ENCODE assay signal across 8 mouse cellular contexts in the genomic region with DNA sequence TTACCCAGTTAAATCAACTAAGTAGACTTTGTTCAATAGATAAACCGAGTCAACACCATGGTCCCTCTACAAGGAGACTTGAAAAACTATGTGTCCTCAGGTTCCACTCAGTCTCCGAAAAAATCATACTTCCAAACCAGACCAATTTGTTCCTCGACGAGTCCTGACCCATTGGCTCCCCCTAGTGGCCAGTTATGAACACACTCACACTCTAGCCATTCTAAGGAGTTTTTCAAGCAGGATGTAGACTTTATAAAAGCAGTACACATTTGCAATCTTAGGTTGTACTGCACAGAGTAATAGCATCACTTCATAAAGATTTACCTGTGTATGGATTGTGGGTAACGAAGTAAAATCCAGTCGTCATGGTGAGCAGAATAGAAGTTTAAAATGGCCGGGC.
DNase-seq lines count a peak whose midpoint lies in the region; ATAC-seq and TF ChIP-seq lines count a peak whose summit lies in the region.

No protein-coding gene starts in this region.

- TF ChIP-seq EP300 in stomach, postnatal 0 days (optimal IDR thresholded peaks at IDR 0.05), result no peak

- intact Hi-C loops in gastrocnemius, postnatal 14 days (cut with DNase I; ENCODE audit: low total_unique reads), result loop anchor here (10.0 kb wide), 1 partner anchor 310 kb away; no protein-coding TSS in a partner anchor

- H3K27me3 ChIP-seq in forebrain, embryonic 14.5 days (replicated peaks; ENCODE audit: control insufficient read depth, insufficient read depth, low read length), result no peaks in the 10 kb centered on the region
- no peaks in the 10 kb centered on the region for H3K27me3 ChIP-seq in forebrain, embryonic 13.5 days
- no peaks in the 10 kb centered on the region for H3K27me3 ChIP-seq in stomach, postnatal 0 days (ENCODE audit: control insufficient read depth, insufficient read depth, low read length)

- ATAC-seq in forebrain, embryonic 14.5 days, result 0 out of 2 replicates have a peak, but pooled peaks have one; percentile 23
- ATAC-seq in forebrain, embryonic 13.5 days, result no peak
- ATAC-seq in megakaryocyte-erythroid progenitor cell, adult 5-6 weeks (replicated peaks; ENCODE audit: low FRiP score, low TSS enrichment, poor library complexity, severe bottlenecking), result 0 out of 2 replicates have a peak, but pooled peaks have one; percentile 50
- peak; percentile 67 for ATAC-seq in stomach, postnatal 0 days (ENCODE audit: low FRiP score, low TSS enrichment)

- H3K9ac ChIP-seq in forebrain, embryonic 14.5 days (ENCODE audit: low read length), result no peak overlapping the region
- no peak overlapping the region for H3K9ac ChIP-seq in forebrain, embryonic 13.5 days
- no peak overlapping the region for H3K9ac ChIP-seq in stomach, postnatal 0 days (ENCODE audit: low read length)

- WGBS in forebrain, embryonic 14.5 days, result 25% methylated on average over 7 of the region's 7 CpGs
- 27% methylated on average over 7 of the region's 7 CpGs for WGBS in forebrain, embryonic 13.5 days
- 16% methylated on average over 7 of the region's 7 CpGs for WGBS in stomach, postnatal 0 days

- TF ChIP-seq CTCF in stomach, postnatal 0 days (IDR thresholded peaks at IDR 0.05; ENCODE audit: low read depth), result peak; percentile 98

- no peak overlapping the region for H3K27ac ChIP-seq in forebrain, embryonic 14.5 days (ENCODE audit: low read depth, low read length)
- H3K27ac ChIP-seq in forebrain, embryonic 13.5 days, result no peak overlapping the region
- H3K27ac ChIP-seq in stomach, postnatal 0 days (replicated peaks), result no peak overlapping the region

- H3K36me3 ChIP-seq in forebrain, embryonic 14.5 days (ENCODE audit: control insufficient read depth, insufficient read depth, low read length), result no peaks in the 10 kb centered on the region
- no peaks in the 10 kb centered on the region for H3K36me3 ChIP-seq in forebrain, embryonic 13.5 days (ENCODE audit: poor library complexity, severe bottlenecking)
- no peaks in the 10 kb centered on the region for H3K36me3 ChIP-seq in stomach, postnatal 0 days (ENCODE audit: control insufficient read depth, insufficient read depth, low read length)

- no peak overlapping the region for H3K4me3 ChIP-seq in forebrain, embryonic 14.5 days (ENCODE audit: low read depth, low read length)
- H3K4me3 ChIP-seq in forebrain, embryonic 13.5 days, result no peak overlapping the region
- H3K4me3 ChIP-seq in stomach, postnatal 0 days (ENCODE audit: low read depth, low read length), result no peak overlapping the region

- H3K4me2 ChIP-seq in forebrain, embryonic 14.5 days (ENCODE audit: low read length), result no peak overlapping the region
- no peak overlapping the region for H3K4me2 ChIP-seq in forebrain, embryonic 13.5 days
- no peak overlapping the region for H3K4me2 ChIP-seq in stomach, postnatal 0 days (replicated peaks; ENCODE audit: low read depth)

- DNase-seq in forebrain, embryonic 14.5 days (ENCODE audit: low spot score), result peak; percentile 85
- DNase-seq in MEL-GATA-1-ER (ENCODE audit: extremely low read depth, low read depth), result peak; percentile 44
- peak; percentile 9 for DNase-seq in cerebellum, adult 9-11 months
- peak; percentile 66 for DNase-seq in gastrocnemius, postnatal 14 days
- DNase-seq in layer of hippocampus, adult 9-11 months, result peak; percentile 34
- DNase-seq in stomach, postnatal 0 days (ENCODE audit: low spot score), result peak; percentile 78

- no peaks in the 10 kb centered on the region for H3K9me3 ChIP-seq in forebrain, embryonic 14.5 days (replicated peaks; ENCODE audit: control insufficient read depth, low read length)
- H3K9me3 ChIP-seq in forebrain, embryonic 13.5 days (replicated peaks), result no peaks in the 10 kb centered on the region
- H3K9me3 ChIP-seq in stomach, postnatal 0 days (ENCODE audit: control insufficient read depth, low read length), result no peaks in the 10 kb centered on the region

- H3K4me1 ChIP-seq in forebrain, embryonic 14.5 days (ENCODE audit: control insufficient read depth, insufficient read depth, low read length), result no peaks in the 10 kb centered on the region
- H3K4me1 ChIP-seq in forebrain, embryonic 13.5 days, result no peaks in the 10 kb centered on the region
- H3K4me1 ChIP-seq in stomach, postnatal 0 days (replicated peaks; ENCODE audit: control insufficient read depth, insufficient read depth), result no peaks in the 10 kb centered on the region

Comparison
In these comparisons a context has a peak if more than half of its experiments do, and no peak if none do; other contexts are left out.
1. DNase-seq: peak in every context shown above with its lines; median percentile 85 in forebrain, embryonic 14.5 days; 78 in stomach, postnatal 0 days; 66 in gastrocnemius, postnatal 14 days; 44 in MEL-GATA-1-ER; 34 in layer of hippocampus, adult 9-11 months; 9 in cerebellum, adult 9-11 months.